Mouse (Mus musculus): Measurements from ENCODE around the gene Itgax. TPM values are rescaled to one million over a fixed set of nuclear protein-coding genes. Genes with fewer than 3 reads are reported as not detected.
"Not testable (repeated sequence)": the region's sequence is repeated elsewhere in the genome, so short reads cannot be mapped to it uniquely, and the experiment has no call there.

Gene Itgax
- under 1 TPM; 0.09 to 0.19 TPM for total RNA-seq (2021)

DNA sequence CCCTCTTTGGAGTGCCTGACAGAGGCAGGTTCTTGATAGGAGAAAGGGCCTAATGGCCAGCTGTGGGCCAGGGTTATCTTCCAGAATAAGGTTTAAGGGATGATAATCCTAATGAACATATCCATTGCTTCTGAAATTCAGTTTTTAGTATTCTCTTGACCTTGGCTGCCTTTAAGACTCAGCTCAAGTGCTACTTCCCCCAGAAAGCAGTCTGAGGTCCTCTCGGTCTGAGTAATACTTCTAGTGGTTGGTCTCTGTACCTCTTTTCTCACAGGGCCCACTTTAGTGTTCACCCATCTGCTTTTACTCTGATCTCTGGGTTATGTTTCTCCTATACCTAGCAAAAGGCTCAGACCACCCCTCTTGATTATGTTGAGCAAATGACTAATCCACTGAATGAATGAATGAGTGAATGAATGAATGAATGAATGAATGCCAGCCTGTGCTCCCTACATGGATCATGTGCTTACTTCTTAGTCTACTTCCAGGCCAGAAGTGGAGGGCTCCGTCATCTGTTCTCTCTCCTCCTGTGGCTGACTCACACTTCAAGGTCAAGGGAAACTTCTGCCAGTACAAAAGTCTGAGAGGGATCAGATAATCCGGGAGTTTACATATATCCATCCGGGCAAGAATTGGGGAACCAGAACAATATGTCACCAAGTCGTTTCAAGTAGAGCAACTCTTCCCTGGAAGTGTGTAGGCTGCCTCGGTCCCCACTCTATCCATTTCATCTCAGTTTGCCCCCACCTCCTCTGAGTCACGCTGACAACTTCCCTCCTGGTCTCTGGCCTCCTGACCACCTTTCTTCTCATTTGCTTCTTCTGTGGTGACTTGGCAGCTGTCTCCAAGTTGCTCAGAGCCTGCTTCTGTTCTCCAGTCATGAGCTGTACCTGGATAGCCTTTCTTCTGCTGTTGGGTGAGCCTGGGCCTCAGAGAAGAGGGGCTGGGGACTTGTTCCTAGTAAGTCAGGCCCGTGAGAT is at the start of gene Itgax:
Gene Itgax (plus strand): TSS at position 807 of the 980 bp plus-strand sequence.
- no peak for DNase-seq

DNA sequence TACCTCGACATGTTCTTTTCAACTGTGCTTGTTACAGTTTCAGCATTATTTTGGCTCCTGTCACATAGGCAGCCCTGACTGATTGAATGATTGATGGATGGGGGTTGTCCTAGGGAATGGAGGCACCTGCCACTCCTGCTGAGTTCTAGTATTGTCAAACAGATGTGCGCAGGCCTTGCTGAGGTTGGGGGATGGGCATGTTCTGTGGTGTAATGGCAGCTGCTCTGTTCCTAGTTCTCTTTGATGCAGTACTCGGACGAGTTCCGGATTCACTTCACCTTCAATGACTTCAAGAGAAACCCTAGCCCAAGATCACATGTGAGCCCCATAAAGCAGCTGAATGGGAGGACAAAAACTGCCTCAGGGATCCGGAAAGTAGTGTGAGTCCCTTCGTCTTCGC is 49.3 kb upstream of the Itgax start:
- DNase-seq = no peak

DNA sequence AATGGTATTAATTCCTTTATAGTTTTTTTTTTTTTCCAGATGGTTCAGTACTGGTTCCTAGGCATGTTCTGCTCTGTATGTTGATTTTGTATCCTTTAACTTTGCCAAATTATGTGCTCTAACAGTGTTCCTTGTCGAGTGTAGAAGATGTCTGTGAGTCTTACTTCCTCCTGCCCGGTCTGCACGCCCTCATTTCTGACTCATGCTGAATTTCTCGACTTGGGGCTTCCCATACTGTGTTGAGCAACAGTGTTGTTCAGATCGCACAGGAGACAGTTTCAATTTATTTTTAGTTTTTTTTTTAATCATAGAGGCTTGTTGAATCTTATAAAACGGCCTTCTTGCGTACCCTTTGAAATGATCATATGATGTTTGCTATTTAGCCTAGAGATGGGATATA is 40.2 kb upstream of the Itgax start:
- DNase-seq = no peak

DNA sequence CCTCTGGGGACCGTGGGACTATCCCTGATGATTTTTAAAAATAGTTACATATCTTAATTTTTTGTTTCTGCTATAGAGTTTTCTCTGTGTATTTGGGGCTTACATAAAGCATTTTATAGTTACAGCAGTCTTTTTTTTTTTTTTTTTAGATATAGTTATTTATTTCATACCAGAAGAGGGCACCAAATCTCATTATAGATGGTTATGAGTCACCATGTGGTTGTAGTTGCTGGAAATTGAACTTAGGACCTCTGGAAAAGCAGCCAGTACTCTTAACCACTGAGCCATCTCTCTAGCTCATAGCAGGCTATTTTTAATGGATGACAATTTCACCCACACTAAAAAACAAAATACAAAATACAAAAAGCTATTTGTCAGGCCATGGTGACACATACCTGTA is 31.2 kb upstream of the Itgax start:
- DNase-seq = no peak

DNA sequence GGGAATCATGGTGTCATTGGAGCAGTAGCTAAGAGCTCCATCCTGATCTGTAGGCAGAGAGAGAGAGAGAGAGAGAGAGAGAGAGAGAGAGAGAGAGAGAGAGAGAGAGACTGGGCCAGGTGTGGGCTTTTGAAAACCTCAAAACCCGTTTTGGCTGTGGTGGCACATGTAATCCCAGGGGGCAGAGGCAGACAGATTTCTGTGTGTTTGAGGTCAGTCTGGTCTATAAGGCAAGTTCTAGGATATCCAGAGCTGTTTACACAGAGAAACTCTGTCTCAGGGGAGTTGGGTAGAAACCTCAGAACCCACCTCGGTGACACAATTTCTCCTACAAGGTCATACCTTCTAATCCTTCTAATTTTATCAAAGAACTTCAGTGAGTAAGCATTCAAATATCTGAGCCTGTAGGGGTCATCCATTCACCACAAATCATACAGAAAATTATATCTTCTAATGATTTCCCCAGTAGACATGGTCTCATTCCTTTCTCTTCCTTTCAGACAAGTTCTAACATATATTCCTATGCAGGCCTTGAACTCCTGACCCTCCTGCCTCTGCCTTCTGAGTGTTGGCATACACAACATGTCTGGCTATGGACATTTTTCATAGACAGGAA is 28.5 kb upstream of the Itgax start:
- DNase-seq = no peak

DNA sequence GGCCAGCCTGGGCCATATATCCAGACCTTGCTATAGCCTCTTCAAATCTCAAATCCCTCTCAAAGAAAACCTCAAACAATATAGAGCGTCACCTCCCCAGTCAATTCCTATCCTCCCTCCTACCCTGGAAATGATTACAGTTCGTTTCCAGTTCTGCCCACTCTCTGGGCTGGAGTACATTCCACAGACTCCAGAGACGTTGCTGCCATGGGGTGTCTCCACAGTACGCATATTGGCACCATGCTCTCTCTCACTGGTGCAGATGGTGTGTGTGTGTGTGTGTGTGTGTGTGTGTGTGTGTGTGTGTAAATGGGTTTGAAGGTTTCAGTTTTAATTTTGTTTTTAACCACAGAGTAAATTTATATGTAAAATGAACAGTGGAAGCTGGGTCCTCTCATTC is 24.1 kb upstream of the Itgax start:
- DNase-seq = no peak

DNA sequence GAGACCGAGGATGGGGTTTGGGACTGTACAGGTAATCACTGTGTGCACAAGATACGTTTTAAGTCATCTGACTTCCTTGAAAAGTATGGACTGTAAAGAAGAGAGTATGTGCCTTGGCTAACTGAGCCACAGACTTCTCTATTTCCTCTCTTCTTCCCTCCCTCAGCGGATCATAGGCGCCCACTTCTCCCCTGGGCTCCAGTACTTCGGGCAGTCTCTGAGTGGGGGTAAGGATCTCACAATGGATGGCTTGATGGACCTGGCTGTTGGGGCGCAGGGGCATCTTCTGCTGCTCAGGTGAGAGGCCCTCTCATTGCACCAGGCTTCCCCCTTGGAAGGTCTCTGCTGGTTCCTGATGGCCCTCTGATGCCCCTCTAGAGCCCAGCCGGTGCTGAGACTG is 21.9 kb upstream of the Itgax start:
- no peak for DNase-seq

DNA sequence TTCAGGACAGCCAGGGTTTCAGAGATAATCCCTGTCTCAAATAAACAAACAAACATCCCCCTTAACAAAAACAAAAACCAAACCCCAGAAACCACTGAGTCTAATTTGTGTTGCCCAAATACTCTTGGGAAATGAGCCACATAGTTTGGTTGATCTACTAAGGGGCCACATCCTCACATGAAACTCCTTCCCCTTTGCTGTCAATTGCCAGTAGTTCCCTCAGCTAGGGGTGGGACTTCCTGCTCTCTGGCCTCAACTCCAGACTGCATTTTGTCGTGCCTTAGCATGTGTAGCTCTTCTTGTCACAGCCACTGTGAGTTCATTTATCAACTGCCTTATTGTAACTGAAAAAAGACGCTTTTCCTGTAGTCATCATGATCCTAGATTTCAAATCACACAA is 19.0 kb upstream of the Itgax start:
- no peak for DNase-seq

DNA sequence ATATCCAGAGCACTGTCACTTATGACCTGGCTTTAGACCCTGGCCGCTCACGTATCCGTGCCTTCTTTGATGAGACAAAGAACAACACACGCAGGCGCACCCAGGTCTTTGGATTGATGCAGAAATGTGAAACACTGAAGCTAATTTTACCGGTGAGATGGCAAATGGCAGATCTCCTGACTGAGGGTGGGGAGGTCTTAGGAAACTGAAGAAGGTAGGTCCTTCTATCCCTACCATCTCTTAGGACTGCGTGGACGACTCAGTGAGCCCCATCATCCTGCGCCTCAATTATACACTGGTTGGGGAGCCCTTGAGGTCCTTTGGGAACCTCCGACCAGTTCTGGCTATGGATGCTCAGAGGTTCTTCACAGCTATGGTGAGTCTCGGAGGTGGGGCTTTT is 17.2 kb upstream of the Itgax start:
- DNase-seq = no peak

DNA sequence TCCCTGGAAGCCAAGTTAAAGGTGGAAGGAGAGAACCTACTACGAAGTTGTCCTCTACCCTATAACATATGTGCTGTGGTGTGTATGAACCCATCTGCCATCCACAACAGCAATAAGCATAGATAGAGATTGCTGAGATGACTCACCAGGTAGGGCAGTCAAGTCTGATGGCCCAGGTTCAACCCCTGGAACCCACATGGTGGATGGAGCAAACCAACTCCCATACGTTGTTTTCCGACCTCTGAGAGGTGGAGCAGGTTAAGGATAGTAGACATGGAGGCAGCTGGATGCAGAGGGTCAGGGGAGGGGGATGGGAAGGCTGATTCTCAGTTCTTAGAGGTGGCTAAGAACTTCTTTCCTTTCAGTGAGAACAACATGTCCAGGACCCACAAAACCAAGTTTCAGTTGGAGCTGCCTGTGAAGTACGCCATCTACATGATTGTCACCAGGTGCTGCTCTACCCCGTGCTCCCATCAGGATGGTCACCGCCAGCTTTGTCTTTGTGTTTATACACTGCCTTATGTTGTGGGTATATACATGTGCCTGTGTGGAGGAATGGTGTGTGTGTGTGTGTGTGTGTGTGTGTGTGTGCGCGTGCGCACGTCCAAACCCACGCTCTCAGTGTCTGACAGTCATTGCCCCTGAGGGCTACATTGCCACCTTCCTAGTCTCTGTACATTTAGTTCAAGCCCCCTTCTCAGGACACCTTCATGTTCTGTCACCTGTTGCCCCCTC is 14.8 kb upstream of the Itgax start:
- DNase-seq = no peak

DNA sequence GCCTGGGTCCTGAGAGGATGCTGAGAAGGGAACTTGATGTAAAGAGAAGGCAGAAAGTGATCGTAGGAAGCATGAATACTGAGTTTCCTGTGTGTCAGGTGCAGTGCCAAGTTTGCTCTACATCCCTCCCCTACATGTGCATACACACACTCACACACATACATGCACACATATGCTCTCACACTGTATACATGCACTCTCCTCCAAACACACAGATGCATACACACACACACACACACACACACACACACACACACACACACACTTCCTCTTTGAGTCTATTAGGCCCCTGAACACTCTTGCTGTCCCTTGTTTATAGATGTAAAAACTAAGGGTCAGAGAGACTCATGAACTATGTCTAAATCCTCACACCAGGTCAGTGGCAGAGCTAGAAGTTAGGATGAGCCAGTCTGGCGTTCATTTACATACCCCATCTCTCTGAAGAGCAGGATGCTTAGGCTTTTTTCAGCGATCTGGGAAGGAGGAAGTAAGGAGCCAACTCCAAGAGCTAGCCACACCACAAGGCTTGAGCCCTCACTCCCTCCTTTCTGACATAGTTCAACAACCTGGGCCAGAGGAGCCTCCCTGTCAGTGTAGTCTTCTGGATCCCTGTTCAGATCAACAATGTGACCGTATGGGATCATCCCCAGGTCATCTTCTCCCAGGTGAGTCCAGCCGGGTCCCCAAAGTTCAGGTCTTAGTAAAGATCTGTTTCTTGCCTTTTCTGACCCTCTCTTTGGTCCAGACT is 14.0 kb upstream of the Itgax start:
- no peak for DNase-seq

DNA sequence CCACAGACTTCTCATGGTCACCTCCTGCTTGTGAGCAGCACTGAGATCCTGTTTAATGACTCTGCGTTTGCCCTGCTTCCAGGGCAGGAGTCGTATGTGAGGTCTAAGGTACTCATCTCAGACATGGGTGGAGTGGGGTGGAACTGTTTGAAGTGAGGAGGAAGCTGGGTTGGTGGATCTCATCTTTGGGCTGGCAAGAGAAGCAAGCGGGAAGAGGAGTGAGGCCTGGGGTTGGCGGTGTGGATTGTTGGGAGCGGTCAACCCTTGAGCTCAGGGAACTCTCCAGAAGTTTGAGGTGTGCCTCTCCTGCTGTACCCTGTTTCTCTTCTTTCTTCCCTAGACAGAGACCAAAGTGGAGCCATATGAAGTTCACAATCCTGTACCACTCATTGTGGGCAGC is 13.0 kb upstream of the Itgax start:
- no peak for DNase-seq

DNA sequence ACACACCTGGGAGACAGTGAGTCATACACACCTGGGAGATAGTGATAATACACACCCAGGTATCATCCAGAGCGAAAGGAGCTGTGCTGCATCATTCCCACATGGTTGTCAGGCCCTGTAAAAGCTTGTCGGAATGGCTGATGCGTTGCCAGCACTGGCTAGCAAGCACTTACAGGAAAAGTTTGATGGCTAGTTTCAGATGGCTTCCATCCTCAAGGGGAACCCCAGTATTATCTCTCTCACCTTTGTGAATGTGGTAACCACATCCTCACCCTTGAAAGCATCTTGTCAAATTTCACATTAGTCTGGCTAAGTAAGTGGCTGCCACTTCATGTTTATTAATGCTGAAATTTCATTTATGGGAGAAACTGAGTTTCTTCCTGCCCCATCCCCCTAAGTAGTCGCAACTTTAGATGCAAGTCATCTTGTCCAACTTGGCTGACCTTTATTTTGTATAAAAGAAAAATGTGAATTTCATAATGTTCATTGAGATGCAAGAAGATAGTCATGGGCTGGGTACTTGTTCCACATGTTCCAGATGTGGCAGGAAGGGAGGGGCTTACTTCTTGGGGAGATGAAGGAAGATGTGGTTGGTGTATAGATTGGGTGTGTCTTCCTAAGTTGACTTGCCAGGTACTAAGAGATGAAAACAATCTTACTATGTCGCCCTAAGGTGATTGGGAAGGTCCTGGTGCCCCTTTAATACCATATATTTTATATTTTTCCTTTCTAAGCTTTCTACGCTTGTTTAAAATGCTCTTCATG is 9.4 kb upstream of the Itgax start:
- no peak for DNase-seq

DNA sequence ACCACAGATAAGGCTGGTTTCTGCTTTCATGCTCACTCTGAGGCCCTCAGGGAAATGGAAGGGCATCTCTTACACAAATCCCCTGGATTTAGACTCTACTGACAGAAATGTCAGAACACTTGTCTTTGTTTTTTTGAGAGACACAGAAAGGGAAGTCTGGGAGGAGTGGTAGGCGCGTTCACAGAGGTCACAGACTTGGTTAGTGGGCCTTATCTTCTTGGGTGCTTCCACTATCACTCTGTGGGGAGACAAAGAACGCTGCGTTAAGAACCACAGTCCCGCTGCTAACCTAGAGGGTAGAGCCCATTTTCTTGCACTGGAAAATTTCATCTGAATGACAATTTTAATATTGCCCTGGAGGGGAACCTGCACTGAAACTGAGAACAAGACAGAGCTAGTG is 2.8 kb downstream of the Itgax start:
- DNase-seq = no peak

DNA sequence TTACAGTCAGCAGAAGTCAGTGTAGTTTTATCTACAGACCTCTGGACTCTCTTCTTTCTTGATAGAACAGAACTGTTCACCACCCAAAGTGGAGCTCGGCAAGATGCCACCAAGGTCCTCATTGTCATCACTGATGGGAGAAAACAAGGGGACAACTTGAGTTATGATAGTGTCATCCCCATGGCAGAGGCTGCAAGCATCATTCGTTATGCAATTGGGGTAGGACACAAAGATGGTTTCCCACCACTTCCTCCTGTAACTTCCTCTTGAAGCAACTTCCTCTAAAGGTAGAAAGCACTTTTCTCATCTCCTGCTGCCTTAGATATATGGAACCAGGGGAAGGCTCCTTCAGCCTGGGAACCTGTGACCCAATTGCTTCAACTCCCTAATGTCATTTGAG is 4.2 kb downstream of the Itgax start:
- no peak for DNase-seq

DNA sequence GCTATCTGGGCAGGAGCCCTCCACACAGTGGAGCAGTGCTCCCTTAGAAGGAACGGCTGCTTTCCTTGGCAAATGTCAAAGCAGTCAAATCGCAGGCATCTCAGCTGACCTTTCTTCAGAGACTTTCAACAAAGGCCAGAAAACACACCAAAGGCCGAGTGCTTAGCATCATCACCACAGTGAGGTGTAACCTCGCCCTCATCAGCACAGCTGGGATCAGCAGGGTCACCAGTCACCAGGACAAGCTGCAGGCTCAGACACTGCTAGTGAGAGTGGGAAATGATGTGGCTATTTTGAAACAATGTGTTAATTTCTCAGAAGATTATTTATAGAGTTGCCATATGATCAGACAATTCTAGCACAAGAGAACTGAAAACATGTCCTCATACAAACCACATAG is 7.6 kb downstream of the Itgax start:
- DNase-seq = no peak

DNA sequence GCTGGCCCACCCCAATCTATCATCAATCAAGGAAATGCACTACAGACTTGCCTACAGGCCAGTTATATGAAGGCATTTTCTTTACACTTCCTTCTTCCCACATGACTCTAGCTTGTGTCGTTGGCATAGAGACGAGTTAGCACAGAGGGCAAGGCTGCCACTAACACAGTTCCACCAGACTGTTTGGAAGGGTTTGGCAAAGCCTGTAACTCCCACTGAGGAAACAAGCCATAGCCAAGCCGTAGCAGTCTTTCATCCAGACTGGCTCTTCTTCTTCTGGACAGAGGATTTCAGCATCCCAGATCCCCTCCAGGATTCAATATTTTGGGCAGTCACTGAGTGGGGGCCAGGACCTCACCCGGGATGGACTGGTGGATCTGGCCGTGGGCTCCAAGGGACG is 10.3 kb downstream of the Itgax start:
- no peak for DNase-seq

DNA sequence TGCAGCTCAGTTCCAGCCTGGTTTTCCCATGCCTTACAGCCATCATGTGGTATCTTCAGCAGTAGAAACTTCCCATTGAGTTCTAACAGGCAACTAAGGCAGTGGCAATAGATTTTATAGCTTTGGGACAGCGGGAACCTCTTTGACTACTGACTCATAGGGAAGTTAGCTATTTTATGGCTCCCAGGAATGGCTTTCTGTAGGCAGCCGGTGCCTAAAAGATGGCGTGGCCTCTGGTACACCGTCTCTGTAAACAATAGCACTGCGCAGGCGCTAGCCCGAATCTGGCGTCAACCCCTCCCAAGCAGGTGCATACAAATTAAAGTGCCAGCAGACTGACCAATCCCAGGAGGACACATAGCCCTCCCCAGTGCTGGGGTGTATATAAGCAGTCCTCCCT is 21.6 kb downstream of the Itgax start:
- no peak for DNase-seq

DNA sequence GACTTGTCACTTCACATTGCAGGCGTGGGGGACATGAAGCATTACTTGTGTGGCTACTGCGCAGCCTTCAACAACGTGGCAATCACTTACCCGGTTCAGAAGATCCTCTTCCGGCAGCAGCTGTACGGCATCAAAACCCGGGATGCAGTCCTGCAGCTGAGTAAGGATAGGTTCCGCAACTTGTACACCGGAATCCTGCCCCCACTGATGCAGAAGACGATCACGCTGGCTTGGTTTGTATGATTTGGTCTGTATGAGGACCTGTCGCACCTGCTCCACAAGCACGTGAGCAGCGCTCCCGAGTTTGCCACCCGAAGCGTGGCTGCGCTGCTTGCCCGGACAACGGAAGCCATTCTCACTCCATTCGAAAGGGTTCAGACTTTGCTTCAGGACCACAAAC is 24.7 kb downstream of the Itgax start, which contains the start of gene Itgad:
Gene Itgad (plus strand): TSS at position 301 of the 400 bp plus-strand sequence.
- DNase-seq = no peak

DNA sequence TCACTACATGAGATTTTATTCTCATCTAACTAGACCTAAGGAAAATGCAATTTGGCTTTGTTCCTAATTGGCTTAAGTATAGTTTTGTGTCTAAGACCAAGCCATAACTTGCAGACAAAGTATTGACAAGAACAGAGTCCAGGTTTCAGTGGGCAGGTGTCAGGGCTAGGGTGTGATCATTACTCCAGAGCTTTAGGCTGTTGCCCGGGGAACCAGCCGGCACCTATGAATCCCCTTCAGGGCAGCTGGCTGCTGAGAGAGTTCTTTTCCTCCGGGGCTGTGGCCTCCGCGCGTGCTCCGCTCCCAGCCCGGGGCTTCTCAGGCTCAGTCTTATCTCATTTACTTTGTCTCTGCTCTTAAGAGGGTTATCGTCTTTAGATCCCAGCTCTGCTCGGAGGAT is 25.6 kb downstream of the Itgax start:
- DNase-seq = no peak

DNA sequence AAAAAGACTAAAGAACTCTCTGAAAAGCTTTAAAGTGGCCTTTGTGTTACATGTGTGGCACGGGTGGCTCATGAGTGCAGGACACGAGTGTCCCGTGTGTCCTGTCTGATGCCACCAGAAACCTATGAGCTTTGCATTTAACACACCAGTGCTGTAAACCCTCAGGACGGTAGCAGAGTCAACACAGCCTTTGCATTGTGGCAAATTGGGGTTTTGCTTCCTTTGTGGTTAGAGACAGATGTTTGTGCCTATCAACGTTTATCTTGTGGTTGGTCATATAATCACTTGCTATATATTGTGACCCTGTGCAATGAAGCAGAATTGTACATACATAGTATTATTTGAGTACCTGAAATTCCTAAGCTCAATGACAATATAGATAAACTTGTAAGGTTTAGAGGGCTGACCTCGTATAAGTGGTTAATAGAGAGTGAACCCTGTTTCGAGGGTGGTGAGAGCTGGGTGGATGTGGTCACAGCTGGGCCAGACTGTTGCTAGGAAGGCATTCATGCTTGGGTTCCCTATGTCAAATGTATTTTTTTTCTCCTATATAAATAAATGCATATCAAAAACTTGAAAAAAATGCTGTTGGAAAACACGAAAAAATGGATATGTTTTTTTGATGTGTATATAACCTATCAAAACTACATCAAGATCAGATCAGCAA is 29.5 kb downstream of the Itgax start:
- DNase-seq = not testable (repeated sequence)

All from heart, postnatal 4 days (tissue).